Mouse (Mus musculus): ENCODE measurements around the gene Cst13.

Gene Cst13

DNA sequence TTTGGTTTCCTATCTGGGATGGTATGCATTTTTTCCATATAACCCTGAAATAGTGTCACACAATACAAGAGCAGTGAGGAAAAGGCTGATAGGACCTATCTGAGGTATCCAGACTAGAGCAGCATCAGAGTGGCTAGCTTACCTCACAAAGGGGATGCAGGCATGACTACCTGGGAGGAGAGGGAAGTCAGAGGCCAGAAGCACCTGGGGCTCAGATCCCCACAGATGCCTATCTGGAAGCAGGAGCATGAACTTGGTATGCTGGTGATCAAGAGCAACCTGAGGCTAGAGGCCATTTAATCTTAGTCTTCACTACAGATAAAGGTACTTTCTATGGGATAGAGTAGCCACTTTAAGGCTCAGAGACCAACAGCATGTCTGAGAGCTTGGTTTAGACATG is at the start of gene Cst13:
Cst13 (plus strand) TSS at position 173 of the 400 bp plus-strand sequence.

DNA sequence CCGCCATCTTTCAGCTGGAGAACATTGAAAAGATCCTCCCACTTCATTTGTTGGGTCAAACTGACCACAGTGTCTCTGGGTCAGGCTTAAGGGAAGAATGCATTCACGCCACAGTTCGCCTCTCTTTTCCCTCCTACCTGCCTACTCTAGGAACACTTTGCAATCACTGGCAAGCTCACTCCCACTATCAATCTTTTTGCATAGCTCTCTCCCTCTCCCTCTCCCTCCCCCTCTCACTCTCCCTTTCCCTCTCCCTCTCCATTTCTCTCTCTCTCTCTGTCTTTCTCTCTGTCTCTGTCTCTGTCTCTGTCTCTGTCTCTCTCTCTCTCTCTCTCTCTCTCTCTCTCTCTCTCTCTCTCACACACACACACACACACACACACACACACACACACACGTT is 48.5 kb upstream of the Cst13 start, which contains the start of gene Cst11:
Cst11 (minus strand) TSS at position 101 of the 400 bp plus-strand sequence.
- 85% methylated on average over 4 of the region's 4 CpGs for WGBS

DNA sequence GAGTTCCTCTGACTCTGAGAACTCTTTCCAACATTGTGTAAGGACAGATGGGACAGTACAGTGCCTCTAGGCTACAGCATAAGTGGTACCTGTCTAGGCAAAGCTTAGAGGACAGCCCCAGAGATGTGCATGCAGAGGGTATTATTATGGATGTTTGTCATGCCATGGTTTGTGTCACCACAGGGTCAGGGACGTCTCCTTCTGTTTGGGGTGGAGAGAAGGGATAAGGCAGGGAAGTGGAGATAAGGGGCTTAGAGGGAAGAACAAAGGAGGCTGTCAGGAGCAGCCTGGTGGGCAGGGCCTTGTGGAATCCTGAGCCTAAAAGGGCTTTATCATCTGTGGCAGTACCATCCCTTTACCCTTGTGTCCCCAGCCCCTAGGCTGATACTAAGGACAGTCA is 38.2 kb upstream of the Cst13 start, which contains the start of gene 8030411F24Rik:
8030411F24Rik (plus strand) TSS at position 301 of the 400 bp plus-strand sequence.
- 24% methylated on average over 1 of the region's 1 CpGs for WGBS

DNA sequence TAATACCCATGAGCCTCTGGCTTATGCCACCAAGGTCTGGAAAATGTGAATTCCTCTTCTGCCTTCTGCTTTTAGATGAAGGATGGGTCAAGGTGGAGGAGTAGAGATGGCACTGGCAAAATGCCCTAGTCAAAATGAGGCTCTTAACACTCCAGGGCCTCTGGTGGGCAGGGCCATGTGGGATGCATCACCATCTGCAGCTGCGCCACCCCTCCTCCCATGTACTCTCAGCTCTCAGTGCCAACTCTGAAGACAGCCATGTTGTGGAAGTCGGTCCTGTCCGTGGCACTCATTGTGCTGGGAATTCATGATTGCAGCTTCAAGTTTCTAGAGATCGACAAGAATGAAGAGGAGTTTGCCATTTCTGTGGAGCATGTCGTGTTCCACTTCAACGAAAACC is 30.7 kb upstream of the Cst13 start, which contains the start of gene Cst12:
Cst12 (plus strand) TSS at position 220 of the 400 bp plus-strand sequence.
- WGBS, result 88% methylated on average over 6 of the region's 6 CpGs

DNA sequence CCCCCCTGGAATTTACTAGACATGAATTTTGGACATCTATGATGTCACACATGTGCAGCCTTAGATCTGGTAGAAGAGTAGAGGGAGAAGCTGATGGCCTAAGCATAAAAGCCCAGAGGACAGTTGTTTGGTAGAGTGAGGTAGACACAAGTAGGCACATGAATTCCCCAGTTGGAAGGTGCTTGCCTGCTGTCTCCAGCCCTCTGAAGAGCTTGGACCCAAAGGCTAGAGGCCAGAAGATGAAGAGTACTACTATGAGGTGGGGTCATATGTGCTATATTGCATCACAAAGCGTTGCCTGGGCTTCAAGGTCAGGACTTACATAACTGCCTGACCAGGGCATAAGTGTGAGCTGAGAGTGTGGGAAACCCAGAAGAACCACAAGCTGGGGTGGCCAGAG is 21.4 kb upstream of the Cst13 start, which contains the start of gene Cst8:
Cst8 (plus strand) TSS at position 301 of the 400 bp plus-strand sequence.
- WGBS, result 88% methylated on average over 1 of the region's 1 CpGs

DNA sequence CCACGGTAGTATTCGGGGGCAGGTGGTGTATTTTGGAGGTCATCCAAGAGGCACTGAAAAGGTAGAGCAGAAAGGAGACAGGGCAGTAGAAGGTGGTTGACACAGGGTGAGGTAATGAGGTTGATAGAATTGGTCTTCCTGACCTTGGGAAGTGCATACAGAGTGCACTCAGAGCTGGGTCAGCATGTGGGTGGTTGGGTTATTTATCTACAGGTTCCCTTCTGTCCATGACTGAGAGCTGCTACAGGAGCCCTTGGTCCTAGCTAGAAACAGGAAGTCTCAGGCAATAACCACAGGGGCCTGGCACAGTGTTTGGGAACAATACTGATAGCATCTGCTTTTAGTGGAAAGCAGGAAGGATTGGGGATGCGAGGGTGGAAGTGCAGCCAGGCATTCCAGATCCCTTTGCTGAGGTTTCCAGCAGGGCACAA is 18.4 kb upstream of the Cst13 start:
- 43% methylated on average over 3 of the region's 3 CpGs for WGBS

DNA sequence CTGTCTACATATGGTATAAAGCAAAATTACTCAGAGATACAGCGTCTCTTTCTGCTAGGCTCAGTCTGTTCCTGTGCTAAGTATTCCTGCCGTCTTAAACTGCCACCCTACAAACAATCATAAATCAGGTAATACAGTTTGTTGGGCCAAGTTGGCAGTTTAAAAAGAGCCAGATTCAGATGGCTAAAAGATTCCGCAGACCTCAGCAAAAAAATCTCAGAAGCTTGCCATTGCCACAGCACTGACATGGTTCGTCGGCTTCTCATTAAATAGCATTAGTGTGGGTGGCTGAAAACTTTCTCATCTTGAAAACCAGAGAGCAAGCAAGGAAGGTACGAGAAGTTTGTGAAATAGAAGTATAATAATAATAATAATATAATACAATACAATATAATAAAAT is 13.2 kb upstream of the Cst13 start:
- 72% methylated on average over 6 of the region's 6 CpGs for WGBS

DNA sequence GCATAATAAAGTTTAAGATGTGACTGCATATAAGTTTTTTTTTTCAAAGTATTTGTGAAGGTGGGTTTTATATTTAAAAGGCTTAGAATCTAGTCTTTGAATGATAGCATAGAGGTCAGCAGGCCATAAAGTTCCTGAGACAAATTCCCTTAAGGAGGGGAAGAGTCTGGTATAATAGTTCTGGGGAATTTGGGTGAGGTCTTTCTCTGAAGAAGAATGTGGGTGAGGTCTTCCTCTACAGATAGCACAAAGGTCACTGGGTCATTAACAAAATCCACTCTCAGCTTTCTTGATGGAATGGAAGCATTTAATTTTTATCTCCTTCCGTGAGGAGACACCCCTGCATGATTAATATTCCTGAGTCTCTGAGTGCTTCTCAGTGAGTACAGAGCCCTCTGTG is 6.1 kb downstream of the Cst13 start:
- 72% methylated on average over 1 of the region's 1 CpGs for WGBS

DNA sequence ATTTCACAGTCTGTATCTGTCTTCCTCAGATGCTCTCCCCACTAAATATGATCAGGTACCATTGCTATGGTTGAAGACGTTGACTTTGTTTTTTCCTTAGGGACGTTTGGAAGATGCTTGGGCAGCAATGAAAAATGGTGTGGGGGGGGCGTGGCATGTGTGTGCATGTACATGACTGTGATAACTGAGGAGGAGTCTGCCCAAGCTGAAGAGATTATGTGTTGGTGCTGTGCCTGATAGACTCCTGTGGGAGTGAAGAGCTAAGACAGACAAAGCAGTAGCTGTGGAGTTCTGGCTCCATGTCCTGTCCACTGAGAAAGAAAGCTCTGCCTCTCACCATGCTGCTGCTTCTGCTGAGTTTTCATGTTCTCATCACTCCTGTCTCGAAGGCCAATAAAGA is 15.0 kb downstream of the Cst13 start, which contains the start of gene Cst9:
Cst9 (plus strand) TSS at position 236 of the 400 bp plus-strand sequence.
- 76% methylated on average over 4 of the region's 4 CpGs for WGBS

DNA sequence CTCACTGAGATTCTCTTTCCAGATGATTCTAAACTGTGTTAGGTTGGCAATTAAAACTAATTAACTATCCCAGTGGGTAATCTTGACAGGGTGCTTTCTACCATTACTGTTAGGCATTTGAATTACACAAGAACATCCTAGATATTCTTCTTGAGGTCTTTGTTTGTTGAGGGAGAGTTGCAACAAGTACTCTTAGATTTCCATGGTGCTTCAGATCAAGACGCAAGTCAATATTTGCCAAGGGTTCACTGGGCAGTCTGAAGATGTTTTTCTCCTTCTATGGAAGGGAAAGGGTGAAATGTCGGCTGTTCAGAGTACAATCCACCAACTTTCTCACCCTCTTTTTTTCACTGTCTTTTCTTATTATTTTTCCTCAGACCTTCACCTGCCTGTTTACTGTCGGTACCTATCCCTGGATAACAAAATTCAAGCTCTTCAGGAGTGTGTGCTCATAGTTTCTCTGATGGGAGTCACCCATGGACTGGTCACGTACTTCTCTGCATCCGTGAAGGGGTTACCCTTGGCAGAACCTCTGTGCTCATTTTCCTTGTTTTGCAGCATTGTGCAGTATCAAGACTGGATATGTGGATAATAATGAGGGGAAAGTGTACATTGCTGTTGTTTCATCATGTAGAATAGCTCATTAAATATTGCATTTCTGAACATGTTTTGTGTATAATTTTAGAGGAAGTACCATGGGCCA is 18.3 kb downstream of the Cst13 start:
- WGBS, result 86% methylated on average over 5 of the region's 5 CpGs

DNA sequence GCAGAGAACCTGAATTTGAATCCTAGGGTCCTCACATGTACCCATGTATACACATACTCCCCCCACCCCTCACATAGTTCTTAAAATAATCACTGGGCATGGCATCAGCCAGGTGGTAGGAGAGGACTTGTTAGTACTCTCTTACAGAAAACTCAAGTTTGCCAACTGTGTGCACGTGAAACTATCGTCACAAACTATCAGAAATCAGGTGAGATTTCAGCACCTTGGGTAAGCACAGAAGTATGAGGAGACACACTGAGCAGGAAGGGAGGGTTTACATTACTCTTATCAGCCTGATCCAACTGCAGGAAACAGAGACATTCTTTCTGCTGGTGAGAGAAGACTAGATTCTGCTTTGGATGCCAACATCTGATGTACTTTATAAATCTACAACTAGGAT is 19.3 kb downstream of the Cst13 start:
- WGBS, result 82% methylated on average over 2 of the region's 2 CpGs

DNA sequence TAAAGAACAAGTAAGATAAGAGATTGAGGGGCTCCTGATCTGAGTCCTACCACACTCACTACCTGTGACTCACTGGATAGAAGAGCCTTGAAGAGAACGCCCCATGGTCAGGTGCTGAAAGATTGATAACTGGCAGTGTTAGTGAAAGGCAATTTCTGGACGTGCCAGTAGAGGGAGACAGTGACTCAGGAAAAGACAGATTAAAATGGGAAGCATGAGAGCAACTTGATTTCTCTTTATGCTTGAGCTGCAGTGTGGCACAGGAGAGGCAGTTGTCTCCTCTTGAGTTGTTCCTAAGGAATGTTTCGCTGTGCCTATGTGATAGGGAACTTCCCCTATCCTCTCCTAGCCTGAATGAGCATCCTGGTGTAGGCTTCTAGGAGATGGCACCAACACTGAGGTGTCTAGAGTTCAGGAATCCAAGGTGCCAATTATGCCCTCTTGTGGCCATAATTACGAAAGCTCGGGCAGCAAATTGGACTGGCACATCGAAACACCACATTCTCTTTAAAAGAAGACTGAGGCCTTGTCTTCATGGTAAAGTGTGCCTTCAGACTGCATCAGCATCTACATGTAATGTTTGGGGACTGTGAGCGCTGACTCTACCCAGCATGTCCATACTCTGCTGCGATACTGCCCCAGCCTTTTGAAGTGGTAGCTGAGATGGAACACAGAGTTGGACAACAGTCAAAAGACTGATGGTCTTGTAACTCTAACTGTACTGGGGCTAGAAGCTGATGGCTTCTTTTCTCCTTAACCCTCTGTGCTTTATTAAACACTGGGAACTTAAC is 31.4 kb downstream of the Cst13 start:
- 27% methylated on average over 8 of the region's 8 CpGs for WGBS

DNA sequence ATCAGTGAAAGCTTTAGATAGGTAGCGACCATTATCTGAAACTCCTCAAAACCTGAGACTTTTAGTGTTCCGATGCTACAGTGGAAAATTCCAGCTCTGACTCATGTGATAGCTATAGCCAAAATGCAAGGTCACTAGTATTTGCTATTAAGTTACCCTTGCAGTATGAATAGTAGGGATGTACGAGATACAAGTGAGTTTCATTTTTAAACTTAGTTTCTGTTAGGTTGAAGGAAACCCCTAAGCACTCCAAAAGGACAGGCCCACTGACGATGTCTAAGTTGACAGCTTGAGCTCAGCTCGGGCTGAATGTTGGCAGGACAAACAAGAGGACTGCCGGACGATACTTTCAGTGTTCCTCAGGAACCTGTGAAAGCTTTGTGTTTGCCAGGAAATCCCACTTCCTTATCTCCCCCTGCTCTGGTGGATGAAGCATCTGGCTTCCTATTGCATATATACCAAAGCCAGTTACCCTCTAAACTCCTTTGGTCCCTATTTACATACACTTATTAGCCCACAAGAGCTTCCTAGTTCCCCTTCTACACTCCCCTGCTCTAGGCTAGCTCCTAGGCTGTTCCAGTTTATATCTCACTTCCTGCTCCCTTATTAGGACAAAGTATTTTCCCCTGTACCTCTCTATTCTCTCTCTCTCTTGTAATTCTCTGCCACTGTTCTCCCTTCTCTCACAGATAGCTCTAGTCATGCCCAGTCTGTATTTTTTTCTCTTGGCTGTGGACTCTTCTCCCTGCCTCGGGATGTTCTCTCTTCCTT is 36.9 kb downstream of the Cst13 start:
- WGBS, result 60% methylated on average over 8 of the region's 8 CpGs

DNA sequence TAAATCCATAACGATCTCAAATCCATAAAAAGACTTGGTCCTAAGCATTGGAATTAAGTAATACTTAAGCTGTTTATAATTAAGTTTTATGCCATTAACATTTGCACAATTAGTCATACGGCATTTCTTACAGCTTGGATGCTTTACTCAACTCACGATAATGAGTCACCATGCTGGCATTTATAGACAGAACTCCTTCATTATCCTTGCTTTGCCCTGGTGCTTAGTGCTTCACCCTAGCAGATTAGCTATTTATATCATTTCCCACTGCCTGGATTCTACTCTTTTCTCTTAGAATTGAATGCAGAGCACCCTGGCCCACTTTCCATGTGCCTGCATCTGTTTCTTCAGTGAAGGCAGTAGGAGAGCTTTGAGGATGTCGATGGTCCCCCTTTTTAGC is 37.6 kb downstream of the Cst13 start:
- 30% methylated on average over 4 of the region's 4 CpGs for WGBS

DNA sequence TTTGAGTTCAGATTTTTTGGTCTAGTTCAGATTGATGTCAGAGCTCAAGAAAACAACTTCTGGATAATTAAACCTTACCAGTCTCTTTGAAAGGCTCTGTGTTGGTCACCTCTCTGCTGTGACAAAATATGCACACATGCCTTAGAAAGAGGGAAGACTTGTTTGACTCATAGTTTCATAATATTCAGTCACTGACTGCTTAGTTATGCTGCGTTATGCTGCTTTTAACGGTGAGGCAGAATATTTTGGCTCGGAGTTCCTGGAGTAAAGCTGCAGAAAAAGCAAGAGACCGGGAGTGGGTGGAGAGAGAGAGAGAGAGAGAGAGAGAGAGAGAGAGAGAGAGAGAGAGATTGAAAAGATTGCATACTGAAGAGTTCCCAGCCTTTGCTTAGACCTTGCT is 41.1 kb downstream of the Cst13 start:
- 26% methylated on average over 4 of the region's 4 CpGs for WGBS

DNA sequence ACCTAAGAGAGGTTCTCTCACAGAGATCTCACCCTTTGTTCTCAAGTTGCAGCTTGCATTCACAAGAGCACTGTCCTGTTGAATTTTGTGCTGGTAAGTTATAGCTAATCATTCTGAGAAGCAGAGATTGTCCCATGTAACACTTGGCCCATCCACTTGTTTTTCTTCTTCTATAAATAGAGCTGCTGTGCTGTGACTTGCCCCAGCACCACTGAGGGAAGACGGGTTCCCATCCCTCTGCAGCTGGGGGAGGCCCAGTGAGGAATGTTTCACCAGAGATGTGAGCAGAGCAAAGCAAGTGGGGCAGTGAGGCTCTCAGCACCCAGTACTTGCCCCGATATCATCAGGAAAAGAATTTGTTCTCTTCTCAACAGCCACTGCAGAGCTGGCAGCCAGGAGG is 45.1 kb downstream of the Cst13 start, which contains the start of gene 9230104L09Rik:
9230104L09Rik (minus strand) TSS at position 73 of the 400 bp plus-strand sequence.
- WGBS, result 54% methylated on average over 2 of the region's 2 CpGs

DNA sequence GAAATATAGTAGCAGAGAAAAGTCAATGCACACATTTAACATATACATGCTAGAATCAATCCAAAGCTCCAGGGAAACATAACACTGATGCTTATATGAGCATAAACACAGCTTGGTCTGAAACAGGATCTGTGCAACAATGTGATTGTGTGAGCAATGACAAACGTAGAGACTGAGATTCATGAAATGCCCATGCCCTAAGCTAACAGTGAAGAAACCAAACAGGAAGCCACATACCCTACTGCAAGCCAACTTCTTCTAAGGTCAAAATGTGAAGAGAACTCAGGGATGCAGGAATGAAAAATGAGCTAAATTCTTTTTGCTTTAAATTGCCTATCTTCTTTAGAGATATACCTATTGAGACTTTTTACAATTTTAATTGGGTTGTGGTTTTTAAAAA is 49.1 kb downstream of the Cst13 start:
- 55% methylated on average over 1 of the region's 1 CpGs for WGBS

DNA sequence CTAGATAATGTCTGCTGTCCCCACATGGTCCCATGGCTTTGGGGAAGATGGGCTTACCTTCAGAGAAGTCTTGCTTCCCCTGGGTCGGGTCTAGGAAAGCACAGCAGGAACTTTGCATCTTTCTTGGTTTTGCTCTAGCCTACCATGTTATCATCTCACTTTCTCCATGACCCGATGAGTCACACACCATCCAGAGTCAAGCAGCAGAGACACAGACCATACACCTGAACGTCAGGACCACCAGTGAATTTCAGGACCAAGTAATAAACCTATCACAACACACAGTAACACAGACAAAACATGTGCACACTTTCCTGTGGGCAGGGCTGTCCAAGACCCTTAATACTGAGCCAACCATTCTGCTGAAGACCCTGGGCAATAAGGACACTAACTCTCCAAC is 50.6 kb downstream of the Cst13 start:
- WGBS, result 81% methylated on average over 3 of the region's 3 CpGs

DNA sequence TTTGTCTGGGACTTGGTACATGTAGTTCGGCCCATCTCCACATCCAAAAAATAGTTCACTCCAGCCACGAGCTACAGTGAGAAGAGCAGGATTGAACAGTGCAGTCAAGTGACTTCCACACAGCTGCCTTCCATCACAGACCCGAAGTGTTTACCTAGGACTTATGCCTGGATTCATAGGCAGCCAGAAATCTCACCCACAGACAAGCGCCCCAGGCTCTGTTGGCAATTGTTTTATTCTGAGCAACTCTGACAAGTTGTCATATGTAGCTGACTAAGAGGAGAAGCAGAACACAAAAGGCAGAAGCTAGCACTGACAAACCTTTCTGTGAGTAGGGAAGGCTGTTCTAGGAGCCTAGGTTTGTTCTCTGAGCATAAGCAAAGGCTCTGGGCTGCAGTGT is 53.0 kb downstream of the Cst13 start:
- 15% methylated on average over 4 of the region's 4 CpGs for WGBS

DNA sequence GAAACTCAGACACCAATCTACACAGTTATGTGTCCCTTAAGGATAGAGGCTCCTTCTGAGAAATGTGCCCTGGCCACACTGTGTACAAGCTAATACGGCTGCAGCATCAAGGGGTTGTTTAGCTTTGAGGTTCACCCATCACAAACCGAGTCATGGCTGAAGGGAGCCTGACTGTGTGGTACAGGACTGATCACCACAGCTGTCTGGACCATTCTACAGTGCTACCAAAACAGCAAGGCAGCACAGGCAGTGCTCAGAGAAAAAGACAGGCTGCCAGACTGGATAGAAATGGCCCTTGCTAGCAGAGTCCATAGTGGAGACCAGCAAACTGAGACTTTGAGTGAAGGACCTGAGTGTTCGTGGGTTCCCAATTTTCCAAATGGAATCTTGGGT is 54.3 kb downstream of the Cst13 start:
- WGBS, result 10% methylated on average over 3 of the region's 3 CpGs

DNA sequence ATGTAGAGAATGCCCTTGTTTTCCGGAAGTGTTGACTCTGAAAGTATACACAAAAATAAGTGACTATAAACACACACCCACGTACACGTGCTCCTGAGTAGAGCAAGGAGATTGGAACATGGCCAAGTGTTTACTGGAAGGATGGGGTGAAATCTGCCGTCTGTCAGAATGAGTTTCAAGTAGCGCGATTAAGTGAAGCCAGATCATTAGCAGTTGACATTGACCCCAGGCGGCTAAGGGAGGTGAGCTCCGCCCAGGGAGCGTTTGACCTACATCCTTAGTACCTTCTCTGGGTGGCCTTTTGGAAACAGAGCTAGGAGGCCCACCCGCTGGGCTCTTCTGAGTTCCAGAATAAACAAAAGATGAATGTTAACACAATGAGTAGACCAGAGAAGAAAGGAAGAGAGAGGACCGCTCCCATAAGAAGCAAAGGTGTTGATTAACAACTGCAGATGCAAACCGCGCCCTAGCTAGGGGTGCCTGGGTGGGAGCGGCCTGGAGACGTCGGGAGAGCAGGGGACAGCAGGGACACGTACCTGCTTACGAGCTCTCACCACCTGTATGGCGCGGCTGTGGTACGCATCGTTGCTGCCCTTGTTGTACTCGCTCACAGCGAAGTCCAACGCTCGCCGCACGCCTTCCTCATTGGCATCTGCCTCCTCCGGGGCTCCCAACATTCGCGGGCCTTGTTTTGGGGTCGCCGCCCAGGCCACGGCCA is 54.9 kb downstream of the Cst13 start:
- WGBS, result under 1% methylated on average over 34 of the region's 34 CpGs
